ENCODE assay signal across 13 mouse cellular contexts in the genomic region with DNA sequence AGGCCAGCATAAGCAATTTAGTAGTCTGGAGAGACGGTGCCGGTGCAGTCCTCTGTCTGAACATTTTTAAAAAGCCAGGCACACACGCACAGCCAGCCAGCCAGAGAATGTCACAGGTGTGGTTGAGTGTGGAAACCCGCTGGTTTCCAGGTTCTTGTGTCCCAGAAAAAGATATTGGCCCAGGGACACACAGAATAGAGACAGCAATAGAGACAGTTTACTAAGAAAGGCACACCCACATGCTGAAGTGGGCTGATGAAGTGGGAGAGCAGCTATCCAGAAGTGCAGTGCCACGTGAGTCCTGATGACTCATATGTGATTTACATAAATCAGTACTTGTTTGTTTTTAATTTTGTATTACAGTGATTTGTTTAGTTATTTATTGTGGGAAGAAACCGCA. TPM values are rescaled to one million over a fixed set of nuclear protein-coding genes. Genes with fewer than 3 reads are reported as not detected.
DNase-seq lines count a peak whose midpoint lies in the region; ATAC-seq and TF ChIP-seq lines count a peak whose summit lies in the region.
"Had no signal": no experiment of that assay in that cellular context is flagged by ENCODE, and none has a peak within 500 bp of the region (broad histone marks: within the 10 kb centered on the region; RNA-seq: fewer than 3 reads in every experiment).

No protein-coding gene starts in this region.

- H3K27me3 ChIP-seq in heart, embryonic 14.5 days (ENCODE audit: control insufficient read depth, insufficient read depth, low read length): no peaks in the 10 kb centered on the region
- peaks cover 17% of the 10 kb centered on the region for H3K27me3 ChIP-seq in CH12.LX (replicated peaks)
- no peaks in the 10 kb centered on the region for H3K27me3 ChIP-seq in lung, postnatal 0 days (replicated peaks; ENCODE audit: insufficient read depth, low read length)
- H3K27me3 ChIP-seq: megakaryocyte, embryonic 14.5 days had no signal

- no peak for DNase-seq in heart, postnatal 10 days
- DNase-seq in A20 (ENCODE audit: low read depth, low spot score) (peak; percentile 39), CH12.LX (ENCODE audit: extremely low read depth) (no peak)
- peak; percentile 54 for DNase-seq in lung, postnatal 0 days (ENCODE audit: low spot score)
- no peak for DNase-seq in cerebellum, adult 18-20 months
- DNase-seq: cerebellum, adult 2 months; heart, adult 18-20 months had no signal

- 0 out of 4 replicates have a peak overlapping the region, but pooled peaks of 1 of the 2 experiments have one; percentile 45 for H3K27ac ChIP-seq in heart, embryonic 14.5 days (replicated peaks in 1 of 2; ENCODE audit: control insufficient read depth in 1 of 2, insufficient read depth in 1 of 2, low read depth in 2 of 2, low read length in 2 of 2)
- H3K27ac ChIP-seq in CH12.LX (ENCODE audit: insufficient read depth, low read depth): no peak overlapping the region
- no peak overlapping the region for H3K27ac ChIP-seq in lung, postnatal 0 days (ENCODE audit: low read length)
- H3K27ac ChIP-seq: embryonic facial prominence, embryonic 15.5 days had no signal

- dilution Hi-C loops in CH12.LX (cut with MboI; ENCODE audit: extremely low pct_ligation_motif_present, extremely low pct_unique_long_range_greater_than_20kb, low sequenced_read_pairs): no loop called here

- H3K9me3 ChIP-seq in heart, embryonic 14.5 days (ENCODE audit: control insufficient read depth, low read length): no peaks in the 10 kb centered on the region
- no peaks in the 10 kb centered on the region for H3K9me3 ChIP-seq in CH12.LX (replicated peaks; ENCODE audit: low read length)
- H3K9me3 ChIP-seq in lung, postnatal 0 days (ENCODE audit: low read length): no peaks in the 10 kb centered on the region
- H3K9me3 ChIP-seq: embryonic facial prominence, embryonic 15.5 days; megakaryocyte, embryonic 14.5 days had no signal

- no peak for ATAC-seq in heart, embryonic 14.5 days (ENCODE audit: insufficient number of reproducible peaks, insufficient read depth, low FRiP score, low read depth)
- ATAC-seq in lung, postnatal 0 days: peak; percentile 52; the same call in 1 of the 2 replicates
- no peak for ATAC-seq in erythroblast, adult 5-6 weeks (replicated peaks; ENCODE audit: low FRiP score, poor library complexity, severe bottlenecking)
- ATAC-seq: forebrain, embryonic 14.5 days; midbrain, embryonic 16.5 days had no signal

- H3K4me2 ChIP-seq in heart, embryonic 14.5 days (ENCODE audit: low read length): peak overlapping the region; percentile 14; the same call in 1 of the 2 replicates
- no peak overlapping the region for H3K4me2 ChIP-seq in CH12.LX (ENCODE audit: insufficient read depth, low read depth, poor library complexity, severe bottlenecking)
- no peak overlapping the region for H3K4me2 ChIP-seq in lung, postnatal 0 days (replicated peaks; ENCODE audit: low read depth, low read length)
- H3K4me2 ChIP-seq: embryonic facial prominence, embryonic 15.5 days had no signal

- H3K36me3 ChIP-seq in heart, embryonic 14.5 days (ENCODE audit: control insufficient read depth, insufficient read depth, low read length): no peaks in the 10 kb centered on the region
- no peaks in the 10 kb centered on the region for H3K36me3 ChIP-seq in CH12.LX (replicated peaks in 1 of 2; ENCODE audit: control insufficient read depth in 1 of 2, insufficient read depth in 1 of 2, low read length in 1 of 2)
- H3K36me3 ChIP-seq in lung, postnatal 0 days (ENCODE audit: insufficient read depth, low read length): no peaks in the 10 kb centered on the region
- H3K36me3 ChIP-seq: embryonic facial prominence, embryonic 15.5 days had no signal

- intact Hi-C loops in heart, postnatal 10 days (cut with DNase I): no loop called here

- in situ Hi-C loops in CH12.LX (cut with MboI; ENCODE audit: low pct_ligation_motif_present, low pct_unique_long_range_greater_than_20kb, low sequenced_read_pairs): no loop called here

- TF ChIP-seq RAD21 in CH12.LX (IDR thresholded peaks at IDR 0.05; ENCODE audit: low read depth, low read length): no peak

- no peaks in the 10 kb centered on the region for H3K79me2 ChIP-seq in CH12.LX (replicated peaks; ENCODE audit: control insufficient read depth, extremely low read depth, insufficient read depth, poor library complexity, severe bottlenecking)

- TF ChIP-seq POLR2A in CH12.LX (IDR thresholded peaks at IDR 0.05; ENCODE audit: low read depth, low read length): no peak

- 30% methylated on average over 6 of the region's 6 CpGs for WGBS in heart, embryonic 14.5 days
- 37% methylated on average over 6 of the region's 6 CpGs for WGBS in lung, postnatal 0 days

- peaks cover 0 to 15% of the 10 kb centered on the region in 2 experiments; a peak in 2 of 4 replicates for H3K4me1 ChIP-seq in heart, embryonic 14.5 days (ENCODE audit: control insufficient read depth in 2 of 2, insufficient read depth in 2 of 2, low read length in 2 of 2)
- H3K4me1 ChIP-seq in CH12.LX (ENCODE audit: control insufficient read depth in 1 of 2, insufficient read depth in 2 of 2): peaks cover 3 to 11% of the 10 kb centered on the region in 2 experiments; a peak in 3 of 4 replicates
- no peaks in the 10 kb centered on the region for H3K4me1 ChIP-seq in lung, postnatal 0 days (ENCODE audit: insufficient read depth, low read depth, low read length)

- H3K4me3 ChIP-seq in heart, embryonic 14.5 days (ENCODE audit: control insufficient read depth in 1 of 2, insufficient read depth in 1 of 2, low read depth in 1 of 2, low read length in 2 of 2): no peak overlapping the region
- H3K4me3 ChIP-seq in CH12.LX (replicated peaks in 1 of 3; ENCODE audit: low read depth in 2 of 3, low read length in 2 of 3, poor library complexity in 1 of 3): no peak overlapping the region
- no peak overlapping the region for H3K4me3 ChIP-seq in lung, postnatal 0 days (ENCODE audit: low read depth, low read length)
- H3K4me3 ChIP-seq: embryonic facial prominence, embryonic 15.5 days; megakaryocyte, embryonic 14.5 days had no signal

- no peak for TF ChIP-seq EP300 in CH12.LX (IDR thresholded peaks at IDR 0.05; ENCODE audit: low read length)
- TF ChIP-seq EP300 in lung, postnatal 0 days (IDR thresholded peaks at IDR 0.05): no peak

- H3K9ac ChIP-seq in heart, embryonic 14.5 days (ENCODE audit: low read length): no peak overlapping the region
- H3K9ac ChIP-seq in CH12.LX (ENCODE audit: insufficient read depth, low read depth): no peak overlapping the region
- no peak overlapping the region for H3K9ac ChIP-seq in lung, postnatal 0 days (replicated peaks; ENCODE audit: low read depth)
- H3K9ac ChIP-seq: embryonic facial prominence, embryonic 15.5 days had no signal

- TF ChIP-seq CTCF in CH12.LX (conservative IDR thresholded peaks at IDR 0.05 in 1 of 2, IDR thresholded peaks at IDR 0.05 in 1 of 2; ENCODE audit: low read depth in 2 of 2, low read length in 2 of 2): no peak
- TF ChIP-seq CTCF in lung, postnatal 0 days (IDR thresholded peaks at IDR 0.05): no peak

TF ChIP-seq in CH12.LX, 34 proteins besides CTCF, POLR2A, EP300 and RAD21:
- TF ChIP-seq ELF1 (IDR thresholded peaks at IDR 0.05; ENCODE audit: low read depth, low read length): no peak
- TF ChIP-seq CHD1 (IDR thresholded peaks at IDR 0.05; ENCODE audit: low read depth, low read length): no peak
- no peak for TF ChIP-seq MEF2A (IDR thresholded peaks at IDR 0.05; ENCODE audit: borderline replicate concordance, low read depth, low read length)
- peak; percentile 28; the same call in 1 of the 2 replicates for TF ChIP-seq BHLHE40 (IDR thresholded peaks at IDR 0.05; ENCODE audit: low read depth, low read length)
- no peak for TF ChIP-seq ZC3H11A (IDR thresholded peaks at IDR 0.05; ENCODE audit: low read depth, low read length)

RNA-seq across cellular contexts. Expression of a gene that starts 5.3 kb away (rescaled TPM):
- 1.5 and 2.1 TPM in 2 replicates for polyA plus RNA-seq in heart, embryonic 14.5 days (2014; fragmentation: Nextera tagmentation; extraction: Ambion mirVana)
- 10 to 100 TPM; 11.3 to 12.1 TPM for total RNA-seq in heart, postnatal 10 days (2021)
- total RNA-seq in CH12.LX (2012; rRNA removed) (1.0 TPM in 2 replicates), CH12.LX (2014; rRNA removed) (1.0 and 1.4 TPM in 2 replicates)
- 3.1 and 3.2 TPM in 2 replicates for polyA plus RNA-seq in CH12.LX (2012; ENCODE audit: insufficient read length, low read depth)
- polyA plus RNA-seq in lung, postnatal 0 days (2015; fragmentation: Nextera tagmentation; extraction: Ambion mirVana): 4.1 and 4.5 TPM in 2 replicates
- total RNA-seq in erythroblast, adult 5-6 weeks (2015; ENCODE audit: low replicate concordance): 7.5 and 9.2 TPM in 2 replicates
- 4.7 and 4.9 TPM in 2 replicates for total RNA-seq in erythroblast, adult 5-6 weeks (2017; ENCODE audit: low replicate concordance)

Comparison
In these comparisons a context has a peak if more than half of its experiments do, and no peak if none do; other contexts are left out.
1. DNase-seq: peak in A20 (single experiment) and lung, postnatal 0 days (single experiment); none in heart, postnatal 10 days (0 of 2), CH12.LX (single experiment) and cerebellum, adult 18-20 months (0 of 2).